Mouse (Mus musculus) lung, adult 2 months (tissue): ENCODE measurements around the gene Zc3hav1.

Experiments used
- CTCF ChIP-seq: fragments of 200-500 bp; IDR thresholded peaks from 2 replicates; pipeline ENCODE4 v1.5.1; 2011; ENCODE audit warnings: mild to moderate bottlenecking, low read length, control low read depth; ENCODE audit not compliant: insufficient read depth
- POLR2A ChIP-seq: fragments of 200-500 bp; IDR thresholded peaks from 2 replicates; pipeline ENCODE4 v1.6.1; 2011; ENCODE audit warnings: low read depth, mild to moderate bottlenecking, control low read depth, low read length, borderline replicate concordance; ENCODE audit errors: extremely low read depth

DNA sequence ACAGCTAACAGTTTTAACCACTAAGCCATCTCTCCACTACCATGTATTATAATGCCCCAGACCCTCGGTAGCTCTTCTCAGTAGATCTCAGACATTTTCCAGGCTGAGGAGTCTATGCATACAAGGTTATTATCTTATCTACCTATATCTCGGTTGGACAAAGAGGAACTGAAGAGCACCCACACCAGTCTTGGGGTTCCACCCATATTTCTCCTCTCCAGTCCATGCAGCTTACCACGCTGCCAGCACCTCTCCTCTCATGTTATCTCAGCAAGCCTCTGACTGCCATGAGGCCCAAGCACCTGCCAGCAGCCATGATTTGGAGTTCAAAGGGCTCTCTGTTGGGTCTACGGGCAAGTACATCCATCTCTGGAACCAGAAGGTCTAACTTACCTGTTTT lies 6.7 kb upstream of the Zc3hav1 start:
- TF ChIP-seq CTCF = no peak
- TF ChIP-seq POLR2A = no peak
